Mouse (Mus musculus) kidney, adult 9 months (tissue): ENCODE measurements around the gene Selplg.
A peak's percentile ranks its signal among the peaks of the same experiment; 100 is the strongest.

Experiments used
- DNase-seq: peaks from one replicate; pipeline ENCODE4 v3.0.0; 2022

Gene Selplg

GRCm38 (mm10) chr5:113853541-113853940 lies 21.1 kb upstream of the Selplg start:
- no peak for DNase-seq

GRCm38 (mm10) chr5:113852463-113852862 lies 20.0 kb upstream of the Selplg start:
- no peak for DNase-seq

DNA sequence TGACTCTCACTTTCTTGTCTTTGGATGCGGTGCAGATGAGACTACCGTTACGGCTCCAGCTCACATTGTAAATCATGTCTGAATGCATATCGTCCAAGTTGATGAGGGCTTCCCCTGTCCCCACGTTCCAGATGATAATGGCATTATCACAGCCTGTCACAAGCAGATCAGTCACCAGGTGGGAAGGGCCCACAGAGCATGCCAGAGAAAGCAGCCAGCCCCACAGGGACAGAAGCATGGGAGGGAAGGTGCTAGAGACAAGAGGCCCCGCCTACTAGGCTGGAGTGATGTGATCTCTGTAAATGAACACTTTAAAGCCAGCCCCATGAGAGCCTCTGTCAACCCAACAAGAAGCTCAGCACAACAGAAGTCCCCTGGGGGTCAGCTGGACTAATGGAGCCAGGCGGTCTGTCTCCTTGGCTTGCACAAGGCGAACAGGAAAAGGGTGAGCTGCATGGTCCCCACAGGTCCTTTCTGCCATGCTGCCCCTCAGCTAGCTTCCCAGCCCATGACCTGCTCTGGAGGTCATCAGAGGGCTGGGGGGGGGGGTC lies 18.3 kb upstream of the Selplg start:
- DNase-seq = no peak

DNA sequence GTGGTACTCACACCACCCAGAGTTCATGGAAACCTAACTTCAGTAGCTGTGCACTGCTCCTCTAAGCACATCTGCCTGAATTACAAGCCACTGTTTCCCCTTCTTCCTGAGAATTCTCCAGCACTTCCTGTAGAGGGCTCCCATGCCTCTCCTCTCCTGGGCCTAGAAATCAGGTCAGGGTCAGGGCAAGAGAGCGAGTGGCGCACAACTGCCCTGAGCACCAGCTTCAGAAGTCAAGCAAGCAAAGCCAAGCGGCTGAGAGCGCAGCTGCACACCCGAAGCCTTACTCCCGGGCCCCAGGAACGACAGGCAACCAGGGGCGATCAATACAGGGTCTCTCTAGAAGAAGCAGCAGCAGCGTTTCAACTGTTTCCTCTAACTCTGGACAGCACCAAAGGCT lies 15.2 kb upstream of the Selplg start:
- no peak for DNase-seq

GRCm38 (mm10) chr5:113846656-113847055 lies 14.2 kb upstream of the Selplg start:
- no peak for DNase-seq

DNA sequence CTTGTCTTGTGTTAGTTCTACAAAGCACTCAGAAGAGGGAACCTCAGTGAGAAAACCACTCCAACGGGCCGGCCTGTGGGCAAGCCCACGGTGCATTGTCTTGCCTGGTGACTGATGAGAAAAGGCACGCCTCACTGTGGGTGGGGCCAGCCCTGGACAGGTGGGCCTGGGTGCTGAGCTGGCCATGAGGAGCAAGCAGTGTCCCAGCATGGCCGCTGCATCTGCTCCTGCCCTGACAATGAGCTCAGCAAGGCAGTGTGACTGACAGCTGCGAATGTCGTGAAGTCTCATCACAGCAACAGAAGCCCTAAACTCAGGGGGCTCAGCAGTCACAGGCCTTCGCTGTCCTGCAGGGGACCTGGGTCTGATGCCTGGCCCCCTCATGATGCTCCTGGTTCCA lies 13.2 kb upstream of the Selplg start:
- DNase-seq = no peak

GRCm38 (mm10) chr5:113844721-113845120 lies 12.3 kb upstream of the Selplg start:
- peak; percentile 39 for DNase-seq

- no peak for DNase-seq
Observed at GRCm38 (mm10) chr5:113844106-113844505, 11.7 kb upstream of the Selplg start.

DNA sequence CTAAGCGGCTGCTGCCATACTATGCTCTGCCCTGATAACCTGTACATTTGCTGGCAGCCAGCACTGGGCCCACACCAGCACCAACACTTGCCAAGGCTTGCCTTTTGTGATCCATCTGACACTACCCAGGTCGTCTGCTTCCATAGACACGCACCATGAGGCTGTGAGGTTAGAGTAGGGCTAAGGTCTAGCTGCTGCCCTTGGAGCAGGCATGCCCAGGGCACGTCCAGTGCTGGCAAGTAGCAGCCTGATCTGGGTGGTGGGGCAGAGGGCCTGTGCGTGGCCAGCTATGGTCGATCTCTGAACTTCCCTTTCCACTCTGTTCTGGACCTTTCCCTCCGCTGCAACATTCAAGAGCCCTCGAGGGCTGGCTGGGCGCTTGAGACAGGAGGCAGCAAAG lies 10.5 kb upstream of the Selplg start:
- DNase-seq = no peak

- DNase-seq = no peak
Observed at GRCm38 (mm10) chr5:113842244-113842643, 9.8 kb upstream of the Selplg start.

DNA sequence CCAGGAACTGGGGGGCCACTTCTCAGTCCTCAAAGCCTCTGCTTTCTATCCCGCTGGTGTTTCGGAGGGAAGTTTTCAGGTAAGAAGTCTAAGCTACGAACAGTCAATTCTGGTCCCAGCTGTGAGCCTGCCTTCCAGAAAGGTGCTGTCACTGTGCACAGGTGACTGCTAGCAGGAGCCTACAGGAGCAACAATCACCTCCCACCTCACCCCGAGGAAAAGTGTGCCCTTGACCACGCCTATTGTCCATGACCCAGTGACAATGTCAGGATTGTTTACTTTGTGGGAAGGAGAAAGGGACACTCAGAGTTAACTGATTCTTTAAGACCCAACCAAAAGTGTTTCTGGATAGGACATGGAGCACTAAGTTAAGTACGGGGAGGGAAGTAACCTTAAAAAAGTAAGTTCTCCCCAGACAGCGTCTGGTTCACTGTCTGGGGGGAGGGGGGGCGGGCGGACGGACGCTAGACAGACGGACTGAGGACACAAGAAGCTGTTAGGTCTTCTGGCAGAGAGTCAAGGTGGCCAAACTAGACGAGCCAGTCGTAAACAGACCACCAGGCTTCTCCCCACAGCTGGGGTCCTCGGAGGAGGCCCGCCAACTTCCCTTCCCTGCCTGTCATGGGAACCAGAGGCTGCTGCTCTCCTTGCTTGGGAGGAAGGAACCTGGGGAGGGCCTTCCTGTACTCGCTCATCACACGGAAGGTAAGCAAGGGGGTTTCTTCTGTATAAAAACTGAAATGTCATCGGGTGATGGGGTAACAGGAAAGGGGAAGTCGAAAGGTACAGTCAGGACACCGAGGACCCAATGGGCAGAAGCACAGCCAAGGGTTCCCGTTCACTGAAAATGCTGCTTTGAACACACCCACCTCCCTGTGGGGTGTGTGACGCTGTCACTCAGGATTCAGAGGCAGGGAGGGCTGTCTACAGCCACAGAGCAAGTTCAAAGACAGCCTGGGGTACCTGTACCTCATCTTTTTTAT lies 9.1 kb upstream of the Selplg start:
- no peak for DNase-seq

GRCm38 (mm10) chr5:113840443-113840842 lies 8.0 kb upstream of the Selplg start:
- DNase-seq = no peak

GRCm38 (mm10) chr5:113836961-113837360 lies 4.5 kb upstream of the Selplg start:
- no peak for DNase-seq

- no peak for DNase-seq
Observed at GRCm38 (mm10) chr5:113833316-113833947, 988 bp upstream of the Selplg start.

GRCm38 (mm10) chr5:113831741-113832140 lies 703 bp downstream of the Selplg start:
- DNase-seq = no peak

GRCm38 (mm10) chr5:113830796-113831195 lies 1.6 kb downstream of the Selplg start:
- DNase-seq = no peak

GRCm38 (mm10) chr5:113830292-113830643 lies 2.2 kb downstream of the Selplg start:
- DNase-seq = no peak

DNA sequence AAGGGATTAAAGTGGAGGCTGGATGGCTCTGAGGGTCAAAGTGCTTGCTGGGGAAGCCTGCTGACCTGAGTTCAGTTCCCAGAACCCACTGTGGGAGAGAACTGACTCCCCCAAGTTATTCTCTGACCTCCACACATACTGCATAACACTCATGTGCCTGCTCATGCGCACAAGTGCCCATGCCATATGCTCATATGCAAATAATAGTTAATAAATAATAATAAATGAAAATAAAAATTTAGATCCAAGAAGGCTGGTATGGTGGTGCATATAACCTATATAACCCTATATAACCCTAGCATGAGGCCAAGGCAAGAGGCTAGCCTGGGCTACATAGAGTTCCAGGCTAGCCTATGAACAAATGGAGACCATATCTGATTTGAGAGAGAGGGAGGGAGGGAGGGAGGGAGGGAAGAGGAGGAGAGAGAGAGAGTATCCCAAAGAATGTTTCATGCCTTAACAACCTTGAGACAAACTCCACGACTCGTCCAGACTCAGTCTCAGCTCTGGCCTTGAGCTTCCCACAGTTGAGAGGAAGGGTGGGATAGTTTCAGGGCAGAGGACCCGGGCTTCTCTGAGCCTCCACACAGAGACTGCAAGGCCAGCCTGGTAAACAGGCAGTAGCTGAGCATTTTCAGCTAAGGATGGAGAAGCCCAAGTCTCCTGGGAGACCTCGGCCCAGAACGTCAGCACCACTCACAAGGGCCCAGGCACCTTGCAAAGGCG lies 2.7 kb downstream of the Selplg start:
- DNase-seq = no peak

- no peak for DNase-seq
Observed at GRCm38 (mm10) chr5:113828481-113828880, 4.0 kb downstream of the Selplg start.

GRCm38 (mm10) chr5:113827991-113828411 lies 4.4 kb downstream of the Selplg start:
- DNase-seq = no peak

GRCm38 (mm10) chr5:113826619-113827018 lies 5.8 kb downstream of the Selplg start:
- DNase-seq = no peak

- no peak for DNase-seq
Observed at GRCm38 (mm10) chr5:113825558-113825957, 6.9 kb downstream of the Selplg start.

DNA sequence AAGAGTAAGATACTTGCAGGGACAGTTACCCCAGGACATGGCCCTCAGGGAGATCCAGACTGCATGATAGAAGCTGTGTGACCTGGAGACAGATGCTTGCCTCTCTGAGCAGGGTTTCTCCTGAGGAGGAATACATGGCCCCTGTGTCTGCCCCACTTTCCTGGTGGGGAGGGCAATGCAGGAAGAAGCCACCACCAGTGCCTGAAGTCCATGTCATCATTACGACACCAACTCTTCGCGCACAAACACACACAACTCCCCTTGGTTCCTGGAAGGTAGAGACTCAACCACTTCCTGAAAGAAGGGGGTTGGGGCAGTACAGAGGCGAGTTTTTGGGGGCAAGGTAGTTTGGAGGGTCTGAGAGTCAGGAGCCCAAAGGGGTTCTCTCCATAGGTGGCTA lies 8.2 kb downstream of the Selplg start:
- no peak for DNase-seq
